Mouse (Mus musculus) cortical plate, adult 2 months (tissue): ENCODE data around the gene Ccr1.

Experiments used
- CTCF ChIP-seq: fragments of 200-500 bp; IDR thresholded peaks from 2 replicates; pipeline ENCODE4 v1.5.1; 2011; ENCODE audit warnings: mild to moderate bottlenecking, control low read depth, low read length; ENCODE audit not compliant: insufficient read depth; ENCODE audit errors: extremely low read depth
- POLR2A ChIP-seq: fragments of 200-500 bp; IDR thresholded peaks from 2 replicates; pipeline ENCODE4 v1.6.1; 2011; ENCODE audit warnings: mild to moderate bottlenecking, low read length, control low read depth; ENCODE audit not compliant: insufficient read depth; ENCODE audit errors: extremely low read depth

DNA sequence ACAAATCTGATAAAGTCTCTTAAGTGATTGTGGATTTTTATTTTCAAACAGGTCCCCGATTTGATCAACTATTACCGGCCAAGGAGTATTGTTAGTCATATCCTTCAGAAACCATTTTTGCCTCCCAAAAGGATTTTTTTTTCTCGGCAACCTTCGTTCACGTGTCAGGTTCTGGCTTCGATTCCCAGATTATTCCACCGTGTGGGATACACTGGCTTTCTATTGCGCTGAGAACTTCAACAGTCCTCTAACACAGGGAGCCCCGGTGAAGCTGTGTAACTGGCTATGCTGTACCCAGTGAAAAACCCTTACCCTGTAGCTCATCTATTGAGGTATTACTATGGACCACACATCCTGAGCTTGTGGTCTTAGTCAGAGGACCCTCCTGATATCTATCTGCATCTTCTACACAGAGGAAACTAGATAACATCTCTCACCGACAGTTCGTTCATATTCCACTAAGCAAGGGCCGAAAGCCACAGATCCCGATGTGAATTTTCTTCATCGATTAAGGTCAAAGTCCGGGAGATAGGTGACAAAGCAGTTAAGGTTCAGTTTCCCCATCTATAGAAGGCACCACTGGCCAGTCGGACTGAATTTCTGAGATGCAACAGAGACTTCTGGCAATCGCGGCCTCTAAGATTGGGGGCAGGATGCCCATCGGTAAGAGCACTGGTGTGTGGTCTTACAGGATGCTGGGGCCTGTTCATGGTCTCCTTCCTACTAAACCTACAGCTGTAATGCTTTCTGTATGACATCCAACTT, 35.4 kb downstream of the Ccr1 start:
- no peak for TF ChIP-seq CTCF
- no peak for TF ChIP-seq POLR2A
